Mouse (Mus musculus) erythroblast, adult 5-6 weeks (primary cell): ENCODE results near the gene Ankrd54. TPM values are rescaled to one million over a fixed set of nuclear protein-coding genes. Genes with fewer than 3 reads are reported as not detected.
"Not testable (repeated sequence)": the region's sequence is repeated elsewhere in the genome, so short reads cannot be mapped to it uniquely, and the experiment has no call there.

ENCODE experiments used
- ATAC-seq: replicated peaks from 2 replicates; pipeline ENCODE4 v1.8.0; 2016; ENCODE audit warnings: moderate number of reproducible peaks, mild to moderate bottlenecking, moderate TSS enrichment, inconsistent platforms; ENCODE audit not compliant: poor library complexity, low FRiP score, severe bottlenecking
- total RNA-seq, 2 experiments: library from RNA; stranded (forward) in 1 of 2; stranded (reverse) in 1 of 2; fragments of 150-400 nt in 1 of 2; fragments of 200-764, 138-1000 nt in 1 of 2; gene quantifications; 2 replicates each; pipeline versions ENCODE4 v1.2.3 to v1.2.4; 2015 to 2017; ENCODE audit warnings: low replicate concordance in 2 of 2

Gene Ankrd54
- total RNA-seq, 2 experiments from 2014 or later = 11.4 to 20.0 TPM

DNA sequence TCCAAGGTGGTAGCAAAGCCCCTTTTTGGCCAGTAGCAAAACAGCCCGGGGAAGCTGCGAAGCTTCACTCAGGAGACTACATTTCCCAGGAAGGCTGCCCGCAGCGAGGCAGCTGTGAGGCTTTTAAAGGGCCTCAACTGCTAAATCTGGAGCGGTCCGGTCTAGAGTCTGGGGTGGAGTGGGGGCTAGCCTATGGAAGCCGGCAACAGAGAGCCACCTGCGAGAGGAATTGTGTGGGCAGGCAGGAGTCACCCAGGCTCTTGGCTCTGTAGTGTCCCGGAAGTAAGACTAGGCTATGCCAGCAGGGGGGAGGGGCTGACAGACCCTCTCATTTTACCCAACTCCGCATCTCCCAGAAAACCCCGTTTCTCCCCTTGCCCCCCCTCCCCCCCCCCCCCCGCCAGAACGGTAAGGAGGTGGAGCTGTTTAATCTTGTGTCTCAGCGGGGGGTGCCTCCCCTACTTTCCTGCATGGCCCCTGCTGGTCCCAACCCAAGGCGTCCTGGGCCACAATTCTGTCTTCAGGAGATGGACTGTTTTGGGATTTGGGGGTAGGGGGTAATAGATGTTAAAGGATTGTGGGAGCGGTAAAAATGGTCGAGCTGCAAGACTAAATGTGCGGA lies 36.9 kb downstream of the Ankrd54 start:
- no peak for ATAC-seq

GRCm38 (mm10) chr15:79023366-79023765 lies 39.3 kb downstream of the Ankrd54 start:
- ATAC-seq = no peak

DNA sequence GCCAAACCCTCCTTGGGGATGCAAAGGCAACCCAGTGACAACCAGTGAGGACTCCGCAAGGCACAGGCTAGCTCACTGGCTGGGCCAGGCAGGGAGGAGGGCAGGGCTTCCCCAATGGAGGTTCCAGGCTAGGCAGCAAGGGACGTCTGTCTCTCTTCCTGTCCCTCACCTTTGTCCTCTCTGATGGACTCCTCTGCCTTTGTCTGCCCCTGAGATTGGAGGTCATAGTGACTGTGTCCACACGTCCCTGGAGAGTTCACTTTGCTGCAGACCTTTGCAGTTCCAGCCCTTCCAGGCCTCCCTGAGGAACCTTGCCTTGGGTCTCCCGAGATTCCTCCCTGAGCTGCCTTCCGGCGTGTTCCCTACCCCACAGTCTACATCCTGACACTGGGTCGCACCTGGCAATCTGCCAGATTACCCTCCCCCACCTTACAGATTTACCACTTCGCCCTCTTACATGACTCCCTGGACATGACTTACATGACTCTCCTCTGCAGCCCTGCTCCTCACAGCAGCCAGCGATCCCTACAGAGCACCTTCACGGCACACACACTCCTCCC lies 39.9 kb downstream of the Ankrd54 start:
- ATAC-seq = 0 out of 2 replicates have a peak, but pooled peaks have one; percentile 33

- ATAC-seq = no peak
These were observed 43.8 kb downstream of the Ankrd54 start for GRCm38 (mm10) chr15:79018886-79019285.

- no peak for ATAC-seq
These were observed 44.5 kb downstream of the Ankrd54 start for GRCm38 (mm10) chr15:79018191-79018590.

DNA sequence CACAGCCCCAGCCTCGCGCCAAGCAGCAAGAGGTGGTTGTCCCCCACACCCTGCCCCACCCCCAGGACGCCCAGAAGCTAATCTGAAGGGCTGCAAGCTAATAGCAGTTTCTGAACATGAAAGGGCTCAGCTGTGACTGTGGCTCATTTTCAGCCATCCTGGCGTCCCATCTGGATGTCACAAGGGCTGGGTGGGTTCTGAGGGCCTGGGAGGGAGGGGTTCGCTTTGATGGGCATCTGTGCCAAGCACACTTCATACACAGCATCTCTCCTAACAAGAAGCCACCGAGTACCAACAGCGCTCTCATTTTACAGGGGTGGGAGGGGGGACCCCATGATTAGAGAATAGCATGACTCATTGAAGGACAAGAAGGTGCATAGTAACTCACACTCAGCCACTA lies 49.3 kb downstream of the Ankrd54 start:
- no peak for ATAC-seq

DNA sequence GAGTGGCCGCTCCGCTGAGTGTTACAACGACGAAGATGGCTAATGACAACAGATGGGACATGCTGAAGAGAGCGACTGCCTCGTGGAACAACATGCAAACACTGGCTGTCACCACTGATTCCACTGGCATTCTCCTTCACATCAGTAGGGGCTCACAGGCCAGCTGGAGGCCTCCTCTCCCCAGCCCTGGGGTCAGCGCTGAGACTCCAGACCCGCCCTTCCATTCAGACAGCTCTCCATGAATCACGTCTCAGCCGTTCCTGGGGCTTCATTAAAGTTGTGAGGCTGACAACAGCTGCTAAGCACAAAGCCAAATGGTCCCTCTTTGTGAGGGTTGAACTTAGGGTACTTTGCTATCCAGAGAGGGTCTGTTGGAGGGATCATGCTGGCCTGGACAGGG lies 51.1 kb downstream of the Ankrd54 start:
- no peak for ATAC-seq

GRCm38 (mm10) chr15:79009734-79010133 lies 53.0 kb downstream of the Ankrd54 start:
- no peak for ATAC-seq

DNA sequence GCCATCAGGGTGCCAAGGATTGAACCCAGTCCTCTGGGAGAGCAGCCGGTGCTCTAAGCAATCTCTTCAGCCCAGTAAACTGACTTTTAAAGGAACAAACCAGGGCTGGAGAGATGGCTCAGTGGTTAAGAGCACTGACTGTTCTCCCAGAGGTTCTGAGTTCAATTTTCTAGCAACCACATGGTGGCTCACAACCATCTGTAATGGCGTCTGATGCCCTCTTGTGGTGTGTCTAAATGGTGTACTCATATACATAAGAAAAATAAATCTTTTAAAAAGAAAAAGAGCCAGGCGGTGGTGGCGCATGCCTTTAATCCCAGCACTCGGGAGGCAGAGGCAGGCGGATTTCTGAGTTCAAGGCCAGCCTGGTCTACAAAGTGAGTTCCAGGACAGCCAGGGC lies 54.9 kb downstream of the Ankrd54 start:
- not testable (repeated sequence) for ATAC-seq

DNA sequence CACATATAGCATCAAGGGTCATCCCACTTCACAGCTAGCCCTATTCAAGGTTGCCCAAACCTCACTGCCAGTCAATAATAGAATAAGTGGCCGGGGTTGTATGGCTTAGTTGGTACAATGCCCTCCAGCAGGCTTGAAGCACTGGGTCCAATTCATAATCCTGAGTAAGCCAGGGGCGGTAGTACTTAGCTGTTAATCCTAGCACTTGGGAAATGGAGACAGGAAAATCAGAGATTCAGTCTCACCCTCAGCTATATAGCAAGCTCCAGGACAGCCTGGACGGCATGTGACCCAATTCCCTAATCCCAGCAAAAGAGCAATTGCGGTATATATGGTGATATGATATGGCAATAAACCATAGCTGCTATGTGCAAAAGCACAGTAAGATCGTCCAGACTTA lies 55.6 kb downstream of the Ankrd54 start:
- ATAC-seq = no peak

- ATAC-seq = no peak
These were observed 56.1 kb downstream of the Ankrd54 start for GRCm38 (mm10) chr15:79006638-79007037.

- ATAC-seq = no peak
These were observed 57.1 kb downstream of the Ankrd54 start for GRCm38 (mm10) chr15:79005581-79005980.

Other genes starting within 250 kb of the Ankrd54 start
- not detected in 2 replicates for gene Cdc42ep1, start 220.3 kb downstream of the Ankrd54 start, total RNA-seq (2015; ENCODE audit: low replicate concordance)
- gene Cdc42ep1, start 220.3 kb downstream of the Ankrd54 start, total RNA-seq (2017; ENCODE audit: low replicate concordance) = 0.70 TPM in 1 of 2 replicates, not detected in the other
- not detected in 2 replicates for gene Lgals2, start 207.4 kb downstream of the Ankrd54 start, total RNA-seq (2015; ENCODE audit: low replicate concordance)
- gene Lgals2, start 207.4 kb downstream of the Ankrd54 start, total RNA-seq (2017; ENCODE audit: low replicate concordance) = not detected in 2 replicates
- gene Gga1, start 185.7 kb downstream of the Ankrd54 start, total RNA-seq (2015; ENCODE audit: low replicate concordance) = 6.5 and 17.1 TPM in 2 replicates
- gene Gga1, start 185.7 kb downstream of the Ankrd54 start, total RNA-seq (2017; ENCODE audit: low replicate concordance) = 3.5 and 3.7 TPM in 2 replicates
- not detected in 2 replicates for gene Gm49510, start 163.2 kb downstream of the Ankrd54 start, total RNA-seq (2015; ENCODE audit: low replicate concordance)
- 0.56 and 0.77 TPM in 2 replicates for gene Gm49510, start 163.2 kb downstream of the Ankrd54 start, total RNA-seq (2017; ENCODE audit: low replicate concordance)
- gene Sh3bp1, start 163.1 kb downstream of the Ankrd54 start, total RNA-seq (2015; ENCODE audit: low replicate concordance) = 13.6 and 15.2 TPM in 2 replicates
- 4.5 and 8.8 TPM in 2 replicates for gene Sh3bp1, start 163.1 kb downstream of the Ankrd54 start, total RNA-seq (2017; ENCODE audit: low replicate concordance)
- gene Pdxp, start 149.0 kb downstream of the Ankrd54 start, total RNA-seq (2015; ENCODE audit: low replicate concordance) = 2.7 and 9.4 TPM in 2 replicates
- not detected in 2 replicates for gene Pdxp, start 149.0 kb downstream of the Ankrd54 start, total RNA-seq (2017; ENCODE audit: low replicate concordance)
- 46.1 and 56.2 TPM in 2 replicates for gene Lgals1, start 136.2 kb downstream of the Ankrd54 start, total RNA-seq (2015; ENCODE audit: low replicate concordance)
- 77.5 and 79.0 TPM in 2 replicates for gene Lgals1, start 136.2 kb downstream of the Ankrd54 start, total RNA-seq (2017; ENCODE audit: low replicate concordance)
- gene Nol12, start 128.0 kb downstream of the Ankrd54 start, total RNA-seq (2015; ENCODE audit: low replicate concordance) = 1.5 and 6.1 TPM in 2 replicates
- gene Nol12, start 128.0 kb downstream of the Ankrd54 start, total RNA-seq (2017; ENCODE audit: low replicate concordance) = 7.6 and 10.7 TPM in 2 replicates
- 42.6 and 43.6 TPM in 2 replicates for gene Triobp, start 115.2 kb downstream of the Ankrd54 start, total RNA-seq (2015; ENCODE audit: low replicate concordance)
- gene Triobp, start 115.2 kb downstream of the Ankrd54 start, total RNA-seq (2017; ENCODE audit: low replicate concordance) = 16.3 and 20.9 TPM in 2 replicates
- gene H1f0, start 34.4 kb downstream of the Ankrd54 start, total RNA-seq (2015; ENCODE audit: low replicate concordance) = 6.5 and 8.6 TPM in 2 replicates
- 8.2 and 20.5 TPM in 2 replicates for gene H1f0, start 34.4 kb downstream of the Ankrd54 start, total RNA-seq (2017; ENCODE audit: low replicate concordance)
- gene Galr3, start 21.0 kb downstream of the Ankrd54 start, total RNA-seq (2015; ENCODE audit: low replicate concordance) = not detected in 2 replicates
- gene Galr3, start 21.0 kb downstream of the Ankrd54 start, total RNA-seq (2017; ENCODE audit: low replicate concordance) = not detected in 2 replicates
- 29.4 and 47.6 TPM in 2 replicates for gene Eif3l, start 12.3 kb upstream of the Ankrd54 start, total RNA-seq (2015; ENCODE audit: low replicate concordance)
- 51.3 and 56.2 TPM in 2 replicates for gene Eif3l, start 12.3 kb upstream of the Ankrd54 start, total RNA-seq (2017; ENCODE audit: low replicate concordance)
- 0.77 and 1.9 TPM in 2 replicates for gene Micall1, start 46.0 kb upstream of the Ankrd54 start, total RNA-seq (2015; ENCODE audit: low replicate concordance)
- gene Micall1, start 46.0 kb upstream of the Ankrd54 start, total RNA-seq (2017; ENCODE audit: low replicate concordance) = 0.68 and 0.98 TPM in 2 replicates
- gene Polr2f, start 78.1 kb upstream of the Ankrd54 start, total RNA-seq (2015; ENCODE audit: low replicate concordance) = 16.1 and 20.7 TPM in 2 replicates
- 10.8 and 13.9 TPM in 2 replicates for gene Polr2f, start 78.1 kb upstream of the Ankrd54 start, total RNA-seq (2017; ENCODE audit: low replicate concordance)
- gene 1700088E04Rik, start 78.4 kb upstream of the Ankrd54 start, total RNA-seq (2015; ENCODE audit: low replicate concordance) = not detected in 2 replicates
- gene 1700088E04Rik, start 78.4 kb upstream of the Ankrd54 start, total RNA-seq (2017; ENCODE audit: low replicate concordance) = not detected in 2 replicates
- gene Sox10, start 102.3 kb upstream of the Ankrd54 start, total RNA-seq (2015; ENCODE audit: low replicate concordance) = not detected in 2 replicates
- gene Sox10, start 102.3 kb upstream of the Ankrd54 start, total RNA-seq (2017; ENCODE audit: low replicate concordance) = not detected in 2 replicates
- gene Pick1, start 166.3 kb upstream of the Ankrd54 start, total RNA-seq (2015; ENCODE audit: low replicate concordance) = 1.3 TPM in 1 of 2 replicates, not detected in the other
- gene Pick1, start 166.3 kb upstream of the Ankrd54 start, total RNA-seq (2017; ENCODE audit: low replicate concordance) = 1.3 and 4.9 TPM in 2 replicates
- not detected in 2 replicates for gene Gm49486, start 166.5 kb upstream of the Ankrd54 start, total RNA-seq (2015; ENCODE audit: low replicate concordance)
- not detected in 2 replicates for gene Gm49486, start 166.5 kb upstream of the Ankrd54 start, total RNA-seq (2017; ENCODE audit: low replicate concordance)
- not detected in 2 replicates for gene Slc16a8, start 191.9 kb upstream of the Ankrd54 start, total RNA-seq (2015; ENCODE audit: low replicate concordance)
- gene Slc16a8, start 191.9 kb upstream of the Ankrd54 start, total RNA-seq (2017; ENCODE audit: low replicate concordance) = not detected in 2 replicates
- gene Baiap2l2, start 222.6 kb upstream of the Ankrd54 start, total RNA-seq (2015; ENCODE audit: low replicate concordance) = not detected in 2 replicates
- gene Baiap2l2, start 222.6 kb upstream of the Ankrd54 start, total RNA-seq (2017; ENCODE audit: low replicate concordance) = not detected in 2 replicates